Mouse (Mus musculus) forebrain, embryonic 14.5 days (tissue): ENCODE data around the gene Capn5. TPM values are rescaled to one million over a fixed set of nuclear protein-coding genes. Genes with fewer than 3 reads are reported as not detected.

ENCODE experiments used
- ATAC-seq: fragments of 200-750 bp; cut with Nextera tagmentation; 2 replicates; pipeline ENCODE4 v1.8.0; 2017; ENCODE audit warnings: mild to moderate bottlenecking, moderate library complexity
- DNase-seq: peaks from one replicate; pipeline ENCODE4 v3.0.0-alpha.2; 2015; ENCODE audit warnings: low spot score
- H3K27ac ChIP-seq: fragments of 300-500 bp; sonication (generic); 2 replicates; pipeline ENCODE4 v1.5.1; 2014; ENCODE audit warnings: low read depth, mild to moderate bottlenecking, control low read depth, low read length, moderate library complexity
- H3K27me3 ChIP-seq: fragments of 300-500 bp; sonication (generic); replicated peaks from 2 replicates; pipeline ENCODE4 v1.6.1; 2014; ENCODE audit warnings: low read length, control low read depth, mixed read lengths; ENCODE audit not compliant: control insufficient read depth, insufficient read depth
- H3K36me3 ChIP-seq: fragments of 300-500 bp; sonication (generic); 2 replicates; pipeline ENCODE4 v1.6.1; 2014; ENCODE audit warnings: low read length, control low read depth; ENCODE audit not compliant: control insufficient read depth, insufficient read depth
- H3K4me1 ChIP-seq: fragments of 300-500 bp; sonication (generic); 2 replicates; pipeline ENCODE4 v1.6.1; 2014; ENCODE audit warnings: antibody characterized with exemption, low read length, control low read depth; ENCODE audit not compliant: control insufficient read depth, insufficient read depth
- H3K4me2 ChIP-seq: fragments of 300-500 bp; sonication (generic); 2 replicates; pipeline ENCODE4 v1.6.1; 2014; ENCODE audit warnings: mild to moderate bottlenecking, control low read depth, low read length
- H3K4me3 ChIP-seq: fragments of 300-500 bp; sonication (generic); 2 replicates; pipeline ENCODE4 v1.5.1; 2014; ENCODE audit warnings: low read depth, low read length, control low read depth
- H3K9ac ChIP-seq: fragments of 300-500 bp; sonication (generic); 2 replicates; pipeline ENCODE4 v1.6.1; 2014; ENCODE audit warnings: mild to moderate bottlenecking, low read length, control low read depth, moderate library complexity
- H3K9me3 ChIP-seq: fragments of 300-500 bp; sonication (generic); replicated peaks from 2 replicates; pipeline ENCODE4 v1.6.1; 2016; ENCODE audit warnings: low read length, control low read depth, mixed read lengths; ENCODE audit not compliant: control insufficient read depth
- WGBS: fragments of 180-500 bp; shearing (Covaris S2); extraction: QIAGEN DNeasy Blood & Tissue Kit; methylation state at CpG from one replicate; pipeline ENCODE4 v1.1.7; 2014; 5-methylcytosine and 5-hydroxymethylcytosine counted together
- polyA plus RNA-seq: library from polyadenylated mRNA; unstranded; fragments of >200 nt; fragmentation: Nextera tagmentation; extraction: Ambion mirVana; gene quantifications from 2 replicates; pipeline ENCODE4 v1.2.1, GENCODE M21; 2014

The Capn5 gene
- polyA plus RNA-seq, 1 experiment from 2014 or later, result 6.1 TPM

DNA sequence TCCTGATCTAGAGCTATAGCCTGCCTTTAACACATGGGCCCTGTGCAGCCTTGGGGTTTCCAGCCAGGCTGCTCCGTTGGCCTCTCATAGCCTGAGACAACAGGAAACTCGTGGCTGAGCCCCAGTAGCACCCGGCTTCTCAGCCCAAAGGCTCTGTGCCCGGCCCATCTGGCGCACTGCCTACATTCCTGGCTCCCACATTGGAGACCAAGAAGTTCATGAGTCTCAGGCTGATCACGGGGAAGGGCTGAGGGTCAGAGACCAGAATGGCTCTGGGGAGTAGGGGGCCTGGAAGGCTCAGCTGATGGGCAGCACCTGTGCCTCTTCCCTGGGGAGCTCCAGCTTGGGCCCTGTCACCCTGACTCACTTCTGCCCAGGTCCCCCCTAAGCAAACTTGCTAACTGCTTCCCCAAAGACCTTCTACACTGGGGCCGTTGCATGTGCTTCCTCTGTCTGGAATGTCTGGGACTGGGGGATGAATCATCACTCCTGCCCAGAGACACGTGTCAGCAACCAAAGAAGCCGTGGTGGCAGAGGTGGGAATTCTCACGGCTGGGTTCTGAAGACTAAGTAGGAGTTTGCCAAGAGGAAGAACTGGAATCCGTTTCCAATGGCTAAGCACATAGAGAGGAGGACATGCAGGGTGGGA is 60.9 kb downstream of the Capn5 start:
- H3K4me1 ChIP-seq, result no peaks in the 10 kb centered on the region
- ATAC-seq (no peak), DNase-seq (no peak)
- no peaks in the 10 kb centered on the region for H3K27me3 ChIP-seq
- no peak overlapping the region for H3K9ac ChIP-seq
- H3K4me3 ChIP-seq, result no peak overlapping the region
- 72% methylated on average over 11 of the region's 11 CpGs for WGBS
- H3K9me3 ChIP-seq, result no peaks in the 10 kb centered on the region
- H3K27ac ChIP-seq, result no peak overlapping the region
- H3K36me3 ChIP-seq, result no peaks in the 10 kb centered on the region
- no peak overlapping the region for H3K4me2 ChIP-seq

DNA sequence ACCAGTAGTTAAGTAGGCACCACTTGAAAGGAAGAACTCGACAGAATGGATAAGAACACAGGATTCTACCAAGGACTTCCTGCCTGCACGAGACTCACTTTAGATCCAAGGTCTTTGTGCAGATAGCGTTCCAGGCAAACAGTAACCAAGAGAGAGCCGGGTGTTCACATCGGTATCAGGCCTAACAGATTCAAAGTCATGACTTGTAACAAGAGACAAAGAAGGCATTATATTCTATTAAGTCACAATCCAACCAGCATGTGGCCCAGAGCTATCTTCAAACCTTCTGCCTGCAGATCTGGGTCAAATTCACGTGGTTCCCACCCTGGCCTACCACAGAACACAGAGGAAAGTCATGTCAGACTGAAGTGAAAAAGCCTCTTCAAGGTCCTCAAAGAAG is 63.4 kb downstream of the Capn5 start:
- peaks cover 3% of the 10 kb centered on the region; the same call in 1 of the 2 replicates for H3K27me3 ChIP-seq
- ATAC-seq (no peak), DNase-seq (no peak)
- H3K36me3 ChIP-seq, result no peaks in the 10 kb centered on the region
- H3K4me2 ChIP-seq, result no peak overlapping the region
- no peaks in the 10 kb centered on the region for H3K9me3 ChIP-seq
- 72% methylated on average over 6 of the region's 6 CpGs for WGBS
- H3K9ac ChIP-seq, result no peak overlapping the region
- H3K27ac ChIP-seq, result no peak overlapping the region
- H3K4me1 ChIP-seq, result peaks cover 3% of the 10 kb centered on the region; the same call in 1 of the 2 replicates
- H3K4me3 ChIP-seq, result no peak overlapping the region

DNA sequence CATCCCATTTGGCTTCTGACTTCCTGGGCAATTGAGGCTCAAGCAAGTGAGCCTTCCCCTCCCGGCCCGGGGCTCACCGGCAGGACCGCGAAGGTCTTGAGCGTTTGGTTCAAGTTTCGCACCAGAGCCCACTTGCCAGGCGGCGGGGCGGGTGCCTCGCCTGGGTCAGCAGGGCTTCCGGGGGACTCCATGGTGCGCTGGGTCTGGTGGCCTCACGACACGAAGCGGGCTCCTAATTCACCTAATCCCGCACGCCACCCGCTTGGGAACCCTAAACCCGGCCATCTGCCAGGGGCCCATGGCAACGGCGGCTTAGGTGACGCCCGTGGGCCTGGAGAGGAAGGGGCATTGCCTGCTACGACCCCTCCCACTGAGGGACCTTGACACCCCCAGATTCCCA is 66.8 kb downstream of the Capn5 start:
- H3K4me3 ChIP-seq, result no peak overlapping the region
- WGBS, result 13% methylated on average over 25 of the region's 25 CpGs
- peaks cover 3% of the 10 kb centered on the region; the same call in 1 of the 2 replicates for H3K4me1 ChIP-seq
- H3K27me3 ChIP-seq, result peaks cover 3% of the 10 kb centered on the region; the same call in 1 of the 2 replicates
- 0 out of 2 replicates have a peak overlapping the region, but pooled peaks have one; percentile 32 for H3K9ac ChIP-seq
- DNase-seq (no peak), ATAC-seq (no peak)
- no peaks in the 10 kb centered on the region for H3K36me3 ChIP-seq
- H3K4me2 ChIP-seq, result peak overlapping the region; percentile 38
- no peak overlapping the region for H3K27ac ChIP-seq
- H3K9me3 ChIP-seq, result no peaks in the 10 kb centered on the region

DNA sequence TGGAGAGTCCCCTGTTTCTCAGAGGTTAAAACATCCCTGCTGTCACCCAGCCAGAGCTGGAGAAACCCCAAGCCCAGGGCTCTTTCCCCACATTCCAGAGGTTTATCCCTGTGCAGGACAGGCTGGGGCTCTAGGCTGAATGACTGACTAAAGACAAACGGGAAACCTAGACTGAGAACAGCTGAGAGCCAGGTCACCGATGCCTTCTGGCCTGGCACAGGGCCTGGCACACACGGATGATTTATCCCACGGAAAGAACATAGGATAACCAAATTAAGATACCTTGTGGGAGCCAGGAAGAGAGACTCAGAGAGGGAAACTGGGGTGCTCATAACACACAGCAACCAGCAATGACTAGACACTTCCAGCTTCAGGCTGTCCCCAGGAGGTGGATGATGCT is 68.3 kb downstream of the Capn5 start:
- Histone ChIP-seq H3K27me3 (peaks cover 3% of the 10 kb centered on the region; the same call in 1 of the 2 replicates), H3K9me3 (no peaks in the 10 kb centered on the region), H3K9ac (no peak overlapping the region), H3K4me3 (no peak overlapping the region), H3K4me1 (peaks cover 3% of the 10 kb centered on the region; the same call in 1 of the 2 replicates), H3K27ac (no peak overlapping the region), H3K4me2 (no peak overlapping the region), H3K36me3 (no peaks in the 10 kb centered on the region)
- DNase-seq (no peak), ATAC-seq (no peak)
- 79% methylated on average over 4 of the region's 4 CpGs for WGBS

DNA sequence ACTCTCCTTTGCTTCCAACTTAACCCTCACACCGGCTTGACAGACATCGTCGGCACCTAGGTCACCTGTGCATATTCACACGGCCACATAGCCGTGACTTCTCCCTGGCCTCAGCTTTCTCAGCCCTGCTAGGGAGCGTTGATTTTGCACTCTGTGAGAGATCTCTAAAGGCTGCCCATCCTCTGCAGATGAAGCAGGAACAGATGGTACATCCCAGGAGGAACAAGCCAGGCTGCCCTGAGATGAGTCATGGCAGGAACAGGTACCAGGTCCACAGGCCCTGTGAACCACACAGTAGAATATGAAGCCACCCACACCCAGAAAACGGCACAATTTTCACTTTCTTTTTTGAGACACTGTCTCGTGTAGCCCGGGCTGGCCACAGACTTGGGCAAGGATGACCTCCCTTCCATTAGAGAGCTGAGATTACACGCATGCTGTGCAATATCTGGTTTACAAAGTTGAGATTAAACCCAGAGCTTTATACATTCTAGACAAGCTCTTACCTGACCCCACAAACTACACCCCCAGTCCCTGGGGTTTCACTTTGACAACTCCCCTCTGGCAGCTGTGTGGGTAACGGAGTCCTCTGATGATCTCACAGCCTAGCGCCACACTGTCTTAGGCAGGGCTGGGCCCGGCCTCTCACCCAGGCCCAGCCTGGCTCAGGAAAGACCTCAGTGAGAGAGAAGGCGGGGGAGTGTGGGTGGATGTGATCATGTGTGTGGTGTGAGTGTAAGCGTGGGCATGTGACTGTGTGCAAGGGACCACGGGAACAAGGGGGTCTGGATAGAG is 69.2 kb downstream of the Capn5 start:
- no peak overlapping the region for H3K9ac ChIP-seq
- peaks cover 3% of the 10 kb centered on the region; the same call in 1 of the 2 replicates for H3K27me3 ChIP-seq
- H3K9me3 ChIP-seq, result no peaks in the 10 kb centered on the region
- WGBS, result 83% methylated on average over 16 of the region's 16 CpGs
- no peak overlapping the region for H3K4me2 ChIP-seq
- no peaks in the 10 kb centered on the region for H3K36me3 ChIP-seq
- H3K27ac ChIP-seq, result no peak overlapping the region
- ATAC-seq (no peak), DNase-seq (no peak)
- peaks cover 3% of the 10 kb centered on the region; the same call in 1 of the 2 replicates for H3K4me1 ChIP-seq
- no peak overlapping the region for H3K4me3 ChIP-seq

DNA sequence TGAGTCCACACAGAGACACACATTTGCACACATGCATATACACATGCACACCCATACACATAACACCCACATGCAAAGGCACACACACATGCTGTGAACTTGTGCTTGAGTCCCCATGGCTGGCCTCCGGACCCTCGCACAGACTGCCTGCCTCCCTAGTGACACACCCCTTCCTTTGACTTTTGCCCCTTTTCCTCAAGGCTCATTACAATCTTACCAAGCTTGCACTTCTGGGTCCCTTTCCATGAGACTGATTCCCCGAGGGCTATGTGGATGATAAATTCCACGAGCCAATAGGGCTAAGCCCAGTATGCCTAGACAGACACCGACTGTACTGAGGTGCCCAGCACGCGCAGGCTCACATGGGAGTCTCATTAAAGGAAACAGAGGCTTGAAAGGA is 71.8 kb downstream of the Capn5 start:
- Histone ChIP-seq H3K9me3 (no peaks in the 10 kb centered on the region), H3K36me3 (no peaks in the 10 kb centered on the region), H3K4me2 (no peak overlapping the region), H3K27ac (no peak overlapping the region), H3K4me3 (no peak overlapping the region), H3K9ac (no peak overlapping the region), H3K4me1 (peaks cover 7% of the 10 kb centered on the region), H3K27me3 (peaks cover 3% of the 10 kb centered on the region; the same call in 1 of the 2 replicates)
- WGBS, result 91% methylated on average over 7 of the region's 7 CpGs
- ATAC-seq, result no peak
- DNase-seq, result no peak

DNA sequence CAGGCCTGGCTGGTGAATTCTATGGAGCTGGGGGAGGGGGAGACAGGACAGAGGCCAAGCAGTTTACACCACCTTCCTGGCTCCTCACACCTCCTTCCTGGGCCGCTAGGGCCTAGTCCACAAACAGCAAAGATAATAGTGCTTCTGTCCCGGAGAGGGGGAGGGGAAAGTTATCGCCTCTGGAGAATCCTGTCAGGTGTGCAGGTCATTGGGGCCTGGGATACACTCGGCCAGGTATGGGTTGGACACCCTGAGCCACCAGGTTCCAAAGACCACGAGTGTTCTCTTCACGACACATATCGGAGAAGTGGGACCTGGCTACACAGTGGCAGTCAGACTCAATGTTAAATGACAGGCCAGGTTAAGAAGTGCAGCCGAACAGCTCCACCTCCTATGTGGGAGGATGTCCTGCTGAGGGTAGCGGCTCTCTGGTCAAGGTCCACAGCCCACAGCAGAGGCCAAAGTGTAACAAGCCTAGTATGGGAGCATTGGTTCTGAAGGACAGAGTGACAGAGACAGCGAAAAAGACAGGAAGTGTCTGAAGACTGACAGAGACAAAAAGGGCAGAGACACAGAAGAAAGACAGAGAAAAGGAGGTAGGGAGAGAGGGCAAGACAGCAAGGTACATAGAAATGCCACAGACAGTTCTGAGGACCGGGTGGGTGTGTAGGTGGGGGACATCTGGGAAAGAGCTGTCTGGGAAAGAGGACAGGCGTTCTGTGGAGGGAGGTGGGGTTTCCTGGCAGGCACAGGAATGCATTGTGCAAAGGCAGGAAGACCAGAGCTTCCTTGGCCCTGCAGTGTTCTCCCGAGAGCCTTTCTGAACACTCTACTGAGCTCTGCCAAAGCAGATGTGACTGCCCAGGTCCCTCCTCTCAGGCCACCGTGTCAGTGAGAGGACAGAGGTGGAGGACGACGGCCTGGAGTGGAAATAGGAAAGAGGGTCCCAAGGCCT is 73.3 kb downstream of the Capn5 start:
- Histone ChIP-seq H3K4me3 (no peak overlapping the region), H3K4me2 (no peak overlapping the region), H3K9ac (peak overlapping the region; percentile 17; the same call in 1 of the 2 replicates), H3K4me1 (peaks cover 5% of the 10 kb centered on the region; the same call in 1 of the 2 replicates), H3K9me3 (no peaks in the 10 kb centered on the region), H3K27me3 (no peaks in the 10 kb centered on the region), H3K36me3 (no peaks in the 10 kb centered on the region), H3K27ac (no peak overlapping the region)
- no peak for ATAC-seq
- DNase-seq, result no peak
- 70% methylated on average over 16 of the region's 16 CpGs for WGBS

DNA sequence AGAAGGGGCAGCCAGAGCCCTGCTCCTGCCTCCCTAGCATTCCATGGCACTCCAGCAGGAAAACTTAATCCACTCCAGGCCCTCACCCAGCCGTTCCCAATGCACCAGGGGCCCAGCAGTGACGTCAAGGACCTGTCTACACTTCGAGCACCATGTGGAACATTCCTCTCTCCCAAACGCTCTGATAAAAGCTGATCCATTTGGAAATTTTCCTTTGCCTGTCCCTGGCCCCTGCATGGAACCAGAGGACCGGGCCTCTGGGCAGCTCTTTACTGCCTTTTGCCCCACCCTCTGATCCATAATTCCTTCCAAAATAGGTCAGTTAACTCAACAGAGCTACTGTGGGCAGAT is 74.2 kb downstream of the Capn5 start:
- Histone ChIP-seq H3K36me3 (no peaks in the 10 kb centered on the region), H3K9ac (no peak overlapping the region), H3K4me2 (no peak overlapping the region), H3K4me3 (no peak overlapping the region), H3K27ac (no peak overlapping the region), H3K4me1 (peaks cover 5% of the 10 kb centered on the region; the same call in 1 of the 2 replicates), H3K27me3 (no peaks in the 10 kb centered on the region), H3K9me3 (no peaks in the 10 kb centered on the region)
- no peak for ATAC-seq
- no peak for DNase-seq
- WGBS, result 82% methylated on average over 5 of the region's 5 CpGs
